Mouse (Mus musculus): ENCODE data around the gene Apba3. TPM values are rescaled to one million over a fixed set of nuclear protein-coding genes. Genes with fewer than 3 reads are reported as not detected.

Gene Apba3
- polyA plus RNA-seq, 1 experiment: 136 TPM

GRCm38 (mm10) chr10:81287513-81288157 lies 20.9 kb downstream of the Apba3 start:
- WGBS: 77% methylated on average over 8 of the region's 8 CpGs
- no peaks in the 10 kb centered on the region for H3K27me3 ChIP-seq (ENCODE audit: control insufficient read depth, insufficient read depth, low read length)
- no peak overlapping the region for H3K27ac ChIP-seq (ENCODE audit: control insufficient read depth, insufficient read depth, low read length)
- H3K4me1 ChIP-seq (replicated peaks; ENCODE audit: control insufficient read depth, insufficient read depth, low read length): peaks cover 49% of the 10 kb centered on the region
- DNase-seq: peak; percentile 74
- H3K4me3 ChIP-seq (ENCODE audit: control insufficient read depth, insufficient read depth, low read length): no peak overlapping the region
- no peaks in the 10 kb centered on the region for H3K36me3 ChIP-seq (ENCODE audit: control insufficient read depth, insufficient read depth, low read length)
- TF ChIP-seq POLR2A (IDR thresholded peaks at IDR 0.05; ENCODE audit: control insufficient read depth, extremely low read depth, insufficient read depth, low read length, poor library complexity): no peak
- TF ChIP-seq CTCF (IDR thresholded peaks at IDR 0.05; ENCODE audit: borderline replicate concordance, control insufficient read depth, extremely low read depth, insufficient read depth, low read length, poor library complexity): peak; percentile 87; the same call in 1 of the 2 replicates

GRCm38 (mm10) chr10:81288601-81289000 lies 21.8 kb downstream of the Apba3 start:
- no peaks in the 10 kb centered on the region for H3K36me3 ChIP-seq (ENCODE audit: control insufficient read depth, insufficient read depth, low read length)
- TF ChIP-seq CTCF (IDR thresholded peaks at IDR 0.05; ENCODE audit: borderline replicate concordance, control insufficient read depth, extremely low read depth, insufficient read depth, low read length, poor library complexity) (peak; percentile 44; the same call in 1 of the 2 replicates), POLR2A (IDR thresholded peaks at IDR 0.05; ENCODE audit: control insufficient read depth, extremely low read depth, insufficient read depth, low read length, poor library complexity) (no peak)
- H3K4me3 ChIP-seq (ENCODE audit: control insufficient read depth, insufficient read depth, low read length): no peak overlapping the region
- WGBS: 55% methylated on average over 6 of the region's 6 CpGs
- no peak overlapping the region for H3K27ac ChIP-seq (ENCODE audit: control insufficient read depth, insufficient read depth, low read length)
- peak; percentile 63 for DNase-seq
- peaks cover 50% of the 10 kb centered on the region for H3K4me1 ChIP-seq (replicated peaks; ENCODE audit: control insufficient read depth, insufficient read depth, low read length)
- no peaks in the 10 kb centered on the region for H3K27me3 ChIP-seq (ENCODE audit: control insufficient read depth, insufficient read depth, low read length)

- peaks cover 57% of the 10 kb centered on the region for H3K4me1 ChIP-seq (replicated peaks; ENCODE audit: control insufficient read depth, insufficient read depth, low read length)
- no peak overlapping the region for H3K4me3 ChIP-seq (ENCODE audit: control insufficient read depth, insufficient read depth, low read length)
- peak; percentile 74 for DNase-seq
These were observed 22.5 kb downstream of the Apba3 start for GRCm38 (mm10) chr10:81289278-81289677.

GRCm38 (mm10) chr10:81289811-81290210 lies 23.1 kb downstream of the Apba3 start:
- DNase-seq: no peak
- 83% methylated on average over 14 of the region's 14 CpGs for WGBS
- Histone ChIP-seq H3K4me1 (replicated peaks; ENCODE audit: control insufficient read depth, insufficient read depth, low read length) (peaks cover 61% of the 10 kb centered on the region), H3K27ac (ENCODE audit: control insufficient read depth, insufficient read depth, low read length) (no peak overlapping the region), H3K36me3 (ENCODE audit: control insufficient read depth, insufficient read depth, low read length) (no peaks in the 10 kb centered on the region), H3K4me3 (ENCODE audit: control insufficient read depth, insufficient read depth, low read length) (no peak overlapping the region), H3K27me3 (ENCODE audit: control insufficient read depth, insufficient read depth, low read length) (no peaks in the 10 kb centered on the region)
- no peak for TF ChIP-seq CTCF (IDR thresholded peaks at IDR 0.05; ENCODE audit: borderline replicate concordance, control insufficient read depth, extremely low read depth, insufficient read depth, low read length, poor library complexity)
- TF ChIP-seq POLR2A (IDR thresholded peaks at IDR 0.05; ENCODE audit: control insufficient read depth, extremely low read depth, insufficient read depth, low read length, poor library complexity): no peak

More at GRCm38 (mm10) chr10:81289278-81289677, 22.5 kb downstream of the Apba3 start:
- H3K27ac ChIP-seq (ENCODE audit: control insufficient read depth, insufficient read depth, low read length): no peak overlapping the region
- WGBS: 12% methylated on average over 7 of the region's 7 CpGs
- H3K36me3 ChIP-seq (ENCODE audit: control insufficient read depth, insufficient read depth, low read length): no peaks in the 10 kb centered on the region
- H3K27me3 ChIP-seq (ENCODE audit: control insufficient read depth, insufficient read depth, low read length): no peaks in the 10 kb centered on the region
- TF ChIP-seq POLR2A (IDR thresholded peaks at IDR 0.05; ENCODE audit: control insufficient read depth, extremely low read depth, insufficient read depth, low read length, poor library complexity) (no peak), CTCF (IDR thresholded peaks at IDR 0.05; ENCODE audit: borderline replicate concordance, control insufficient read depth, extremely low read depth, insufficient read depth, low read length, poor library complexity) (peak; percentile 89)

GRCm38 (mm10) chr10:81290698-81291460 lies 24.1 kb downstream of the Apba3 start:
- H3K4me3 ChIP-seq (ENCODE audit: control insufficient read depth, insufficient read depth, low read length): peak overlapping the region; percentile 25
- DNase-seq: peak; percentile 69
- 9% methylated on average over 24 of the region's 24 CpGs for WGBS
- TF ChIP-seq POLR2A (IDR thresholded peaks at IDR 0.05; ENCODE audit: control insufficient read depth, extremely low read depth, insufficient read depth, low read length, poor library complexity) (no peak), CTCF (IDR thresholded peaks at IDR 0.05; ENCODE audit: borderline replicate concordance, control insufficient read depth, extremely low read depth, insufficient read depth, low read length, poor library complexity) (0 out of 2 replicates have a peak, but pooled peaks have one; percentile 10)
- H3K27me3 ChIP-seq (ENCODE audit: control insufficient read depth, insufficient read depth, low read length): no peaks in the 10 kb centered on the region
- H3K4me1 ChIP-seq (replicated peaks; ENCODE audit: control insufficient read depth, insufficient read depth, low read length): peaks cover 63% of the 10 kb centered on the region
- H3K27ac ChIP-seq (ENCODE audit: control insufficient read depth, insufficient read depth, low read length): peak overlapping the region; percentile 76
- H3K36me3 ChIP-seq (ENCODE audit: control insufficient read depth, insufficient read depth, low read length): no peaks in the 10 kb centered on the region

GRCm38 (mm10) chr10:81291511-81292104 lies 24.8 kb downstream of the Apba3 start, which contains the start of gene Tjp3:
Tjp3 (minus strand) TSS chr10:81291581.
- Histone ChIP-seq H3K4me3 (ENCODE audit: control insufficient read depth, insufficient read depth, low read length) (peak within 1 kb of the TSS; percentile 25), H3K4me1 (replicated peaks; ENCODE audit: control insufficient read depth, insufficient read depth, low read length) (peaks cover 63% of the 10 kb centered on the region), H3K27me3 (ENCODE audit: control insufficient read depth, insufficient read depth, low read length) (no peaks in the 10 kb centered on the region), H3K27ac (ENCODE audit: control insufficient read depth, insufficient read depth, low read length) (peak within 1 kb of the TSS; percentile 76), H3K36me3 (ENCODE audit: control insufficient read depth, insufficient read depth, low read length) (no peaks in the 10 kb centered on the region)
- no peak for DNase-seq
- WGBS: 26% methylated on average over 9 of the region's 9 CpGs
- TF ChIP-seq POLR2A (IDR thresholded peaks at IDR 0.05; ENCODE audit: control insufficient read depth, extremely low read depth, insufficient read depth, low read length, poor library complexity) (no peak), CTCF (IDR thresholded peaks at IDR 0.05; ENCODE audit: borderline replicate concordance, control insufficient read depth, extremely low read depth, insufficient read depth, low read length, poor library complexity) (no peak)

Data from thymus, adult 2 months (tissue).